Mouse (Mus musculus) myocyte (in vitro differentiated cells): ENCODE data around the gene Cbr1.

Experiments
- CEBPB ChIP-seq: IDR thresholded peaks from 2 replicates; pipeline ENCODE4 v1.6.1; 2011; ENCODE audit warnings: mild to moderate bottlenecking, moderate library complexity; ENCODE audit not compliant: poor library complexity, insufficient read depth, severe bottlenecking
- MAX ChIP-seq: IDR thresholded peaks from one replicate; pipeline ENCODE4 v1.6.1; 2011; ENCODE audit warnings: low read depth, mild to moderate bottlenecking, control low read depth
- MYOG ChIP-seq, 3 experiments: IDR thresholded peaks; one replicate each; pipeline ENCODE4 v1.6.1; 2011; ENCODE audit warnings: control low read depth in 2 of 3, low read depth in 2 of 3, mild to moderate bottlenecking in 2 of 3; ENCODE audit not compliant: insufficient read length in 2 of 3, control insufficient read depth in 1 of 3, insufficient read depth in 1 of 3
- POLR2A ChIP-seq: IDR thresholded peaks from one replicate; pipeline ENCODE4 v1.6.1; 2011; ENCODE audit warnings: low read depth, mild to moderate bottlenecking, control low read depth, moderate library complexity; ENCODE audit not compliant: insufficient read length
- POLR2AphosphoS2 ChIP-seq: IDR thresholded peaks from one replicate; pipeline ENCODE4 v1.6.1; 2011; ENCODE audit warnings: low read depth, control low read depth; ENCODE audit not compliant: insufficient read length
- TCF12 ChIP-seq: IDR thresholded peaks from one replicate; pipeline ENCODE4 v1.6.1; 2011; ENCODE audit warnings: mild to moderate bottlenecking, control low read depth; ENCODE audit not compliant: poor library complexity, insufficient read depth, severe bottlenecking
- USF1 ChIP-seq: IDR thresholded peaks from one replicate; pipeline ENCODE4 v1.6.1; 2011; ENCODE audit warnings: low read depth, mild to moderate bottlenecking, control low read depth, moderate library complexity

- TF ChIP-seq MYOG (IDR thresholded peaks at IDR 0.05; ENCODE audit: control insufficient read depth in 1 of 3, insufficient read depth in 1 of 3, insufficient read length in 2 of 3, low read depth in 2 of 3) (no peak), CEBPB (no peak), POLR2A (peak; percentile 74), POLR2AphosphoS2 (peak; percentile 69), TCF12 (no peak), MAX (no peak), USF1 (no peak)
Observed at GRCm38 (mm10) chr16:93603439-93604212, 2.0 kb upstream of the Cbr1 start, which contains the start of gene Setd4.
